ENCODE assay signal across 9 mouse cellular contexts in the genomic region with DNA sequence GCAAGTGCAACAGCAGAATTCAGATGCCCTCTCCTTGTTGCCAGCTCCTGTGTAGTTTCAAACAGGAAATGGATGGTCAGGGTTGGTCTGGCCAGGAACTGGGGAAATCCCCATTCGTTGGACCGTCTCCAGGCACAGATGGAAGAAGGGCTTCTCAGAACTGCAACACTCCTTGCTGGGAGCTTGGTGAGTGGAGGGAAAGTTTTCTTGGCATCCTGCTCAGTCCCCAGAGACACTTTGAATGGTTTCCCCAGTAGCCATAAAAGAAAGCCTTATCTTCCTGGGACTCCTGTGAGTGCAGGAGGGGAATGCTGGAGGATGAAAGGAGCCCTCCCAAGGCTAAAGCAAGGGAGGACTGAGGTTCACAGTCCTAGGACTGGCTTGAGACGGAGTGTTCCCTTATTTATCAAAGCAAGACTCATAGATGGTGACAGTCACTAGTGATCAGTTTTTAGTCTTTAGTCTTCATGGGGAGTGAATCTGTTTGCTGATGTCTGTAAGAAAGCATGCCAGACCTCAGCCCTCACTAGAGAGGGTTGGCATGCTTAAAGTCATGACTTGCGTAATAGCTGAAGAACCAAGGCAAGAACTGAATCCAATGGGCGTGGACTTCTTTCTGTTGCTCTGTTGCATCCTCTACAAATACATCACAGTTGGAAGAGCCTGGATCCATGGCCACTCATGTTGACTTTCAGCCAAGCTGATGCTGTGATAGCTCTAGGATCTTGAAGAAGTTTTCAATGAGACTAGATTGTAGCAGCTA.
DNase-seq lines count a peak whose midpoint lies in the region; ATAC-seq and TF ChIP-seq lines count a peak whose summit lies in the region.
"Had no signal": no experiment of that assay in that cellular context is flagged by ENCODE, and none has a peak within 500 bp of the region (broad histone marks: within the 10 kb centered on the region; RNA-seq: fewer than 3 reads in every experiment).

No protein-coding gene starts in this region.

- TF ChIP-seq CTCF in thymus, adult 2 months (IDR thresholded peaks at IDR 0.05; ENCODE audit: borderline replicate concordance, control insufficient read depth, extremely low read depth, insufficient read depth, low read length, poor library complexity): no peak

- H3K27me3 ChIP-seq in embryonic facial prominence, embryonic 14.5 days (replicated peaks; ENCODE audit: control insufficient read depth, insufficient read depth, low read length): no peaks in the 10 kb centered on the region
- no peaks in the 10 kb centered on the region for H3K27me3 ChIP-seq in embryonic facial prominence, embryonic 10.5 days (replicated peaks; ENCODE audit: low read depth, poor library complexity, severe bottlenecking)
- no peaks in the 10 kb centered on the region for H3K27me3 ChIP-seq in thymus, adult 2 months (ENCODE audit: control insufficient read depth, insufficient read depth, low read length)
- H3K27me3 ChIP-seq: limb, embryonic 12.5 days had no signal

- DNase-seq in embryonic facial prominence, embryonic 14.5 days (ENCODE audit: low spot score): peak; percentile 61
- DNase-seq in embryonic facial prominence, embryonic 10.5 days (ENCODE audit: low spot score): no peak
- peak; percentile 27 for DNase-seq in right cerebral cortex, postnatal 25 days
- DNase-seq in right cerebral cortex, adult 2 months (ENCODE audit: low spot score in 2 of 2): no peak
- DNase-seq in gastrocnemius, postnatal 36 days: peak; percentile 39 to 49
- DNase-seq in layer of hippocampus, adult 9-11 months: peak; percentile 73
- peak; percentile 10 for DNase-seq in ovary, postnatal 10 days (ENCODE audit: low spot score)
- no peak for DNase-seq in thymus, adult 2 months

- H3K4me3 ChIP-seq in embryonic facial prominence, embryonic 14.5 days (ENCODE audit: low read depth, low read length): no peak overlapping the region
- H3K4me3 ChIP-seq in embryonic facial prominence, embryonic 10.5 days: no peak overlapping the region
- no peak overlapping the region for H3K4me3 ChIP-seq in thymus, adult 2 months (ENCODE audit: control insufficient read depth, insufficient read depth, low read length)
- H3K4me3 ChIP-seq: limb, embryonic 12.5 days had no signal

- no peaks in the 10 kb centered on the region for H3K9me3 ChIP-seq in embryonic facial prominence, embryonic 14.5 days (ENCODE audit: control insufficient read depth, low read length)
- H3K9me3 ChIP-seq in embryonic facial prominence, embryonic 10.5 days: no peaks in the 10 kb centered on the region
- H3K9me3 ChIP-seq: limb, embryonic 12.5 days had no signal

- WGBS in embryonic facial prominence, embryonic 14.5 days: 85% methylated on average over 5 of the region's 5 CpGs
- 82% methylated on average over 5 of the region's 5 CpGs for WGBS in embryonic facial prominence, embryonic 10.5 days
- 77% methylated on average over 5 of the region's 5 CpGs for WGBS in thymus, adult 2 months

- intact Hi-C loops in gastrocnemius, postnatal 36 days (cut with DNase I): no loop called here

- H3K36me3 ChIP-seq in embryonic facial prominence, embryonic 14.5 days (ENCODE audit: control insufficient read depth, insufficient read depth, low read length): no peaks in the 10 kb centered on the region
- H3K36me3 ChIP-seq in embryonic facial prominence, embryonic 10.5 days (replicated peaks): no peaks in the 10 kb centered on the region
- no peaks in the 10 kb centered on the region for H3K36me3 ChIP-seq in thymus, adult 2 months (ENCODE audit: control insufficient read depth, insufficient read depth, low read length)
- H3K36me3 ChIP-seq: limb, embryonic 12.5 days had no signal

- H3K27ac ChIP-seq in embryonic facial prominence, embryonic 14.5 days (replicated peaks; ENCODE audit: low read depth, low read length): no peak overlapping the region
- no peak overlapping the region for H3K27ac ChIP-seq in embryonic facial prominence, embryonic 10.5 days (replicated peaks)
- H3K27ac ChIP-seq in thymus, adult 2 months (ENCODE audit: control insufficient read depth, insufficient read depth, low read length): no peak overlapping the region
- H3K27ac ChIP-seq: limb, embryonic 12.5 days had no signal

- 0 out of 2 replicates have a peak, but pooled peaks have one; percentile 32 for ATAC-seq in embryonic facial prominence, embryonic 14.5 days (ENCODE audit: low read depth)

- no peak for TF ChIP-seq POLR2A in thymus, adult 2 months (IDR thresholded peaks at IDR 0.05; ENCODE audit: control insufficient read depth, extremely low read depth, insufficient read depth, low read length, poor library complexity)

- peaks cover 7% of the 10 kb centered on the region; the same call in 1 of the 2 replicates for H3K4me1 ChIP-seq in embryonic facial prominence, embryonic 14.5 days (ENCODE audit: control insufficient read depth, insufficient read depth, low read length)
- H3K4me1 ChIP-seq in embryonic facial prominence, embryonic 10.5 days: peaks cover 37% of the 10 kb centered on the region
- H3K4me1 ChIP-seq in thymus, adult 2 months (replicated peaks; ENCODE audit: control insufficient read depth, insufficient read depth, low read length): peaks cover 21% of the 10 kb centered on the region

- no peak overlapping the region for H3K9ac ChIP-seq in embryonic facial prominence, embryonic 14.5 days (ENCODE audit: low read depth, low read length)
- H3K9ac ChIP-seq: limb, embryonic 12.5 days had no signal

- H3K4me2 ChIP-seq in embryonic facial prominence, embryonic 14.5 days (ENCODE audit: low read depth, low read length): no peak overlapping the region
- H3K4me2 ChIP-seq: limb, embryonic 12.5 days had no signal

Comparison
In these comparisons a context has a peak if more than half of its experiments do, and no peak if none do; other contexts are left out.
1. DNase-seq: peak in embryonic facial prominence, embryonic 14.5 days (single experiment), right cerebral cortex, postnatal 25 days (single experiment), gastrocnemius, postnatal 36 days (2 of 2), layer of hippocampus, adult 9-11 months (single experiment) and ovary, postnatal 10 days (single experiment); none in embryonic facial prominence, embryonic 10.5 days (single experiment), right cerebral cortex, adult 2 months (0 of 2) and thymus, adult 2 months (single experiment).